Mouse (Mus musculus): ENCODE results near the gene Gnaz. TPM values are rescaled to one million over a fixed set of nuclear protein-coding genes. Genes with fewer than 3 reads are reported as not detected.

The Gnaz gene
- total RNA-seq, 2 experiments from 2014 or later: 0.10 to 0.22 TPM

GRCm38 (mm10) chr10:75062189-75062561, 95.2 kb downstream of the Gnaz start:
- no peak for TF ChIP-seq CTCF (IDR thresholded peaks at IDR 0.05)
- intact Hi-C loops (cut with DNase I): loop anchor here (5.0 kb wide), 1 partner anchor 40 kb away; no protein-coding TSS in a partner anchor
- Histone ChIP-seq H3K27ac (peak overlapping the region; percentile 56; the same call in 1 of the 2 replicates), H3K4me3 (peak overlapping the region; percentile 93)
- DNase-seq: no peak

- TF ChIP-seq CTCF (IDR thresholded peaks at IDR 0.05): no peak
- no peak overlapping the region for H3K27ac ChIP-seq
- intact Hi-C loops (cut with DNase I): loop anchor here (5.0 kb wide), 1 partner anchor 40 kb away; no protein-coding TSS in a partner anchor
- H3K4me3 ChIP-seq: peak overlapping the region; percentile 93
- no peak for DNase-seq
Observed at GRCm38 (mm10) chr10:75062621-75063020, 95.6 kb downstream of the Gnaz start.

GRCm38 (mm10) chr10:75063301-75063965, 96.5 kb downstream of the Gnaz start:
- DNase-seq: peak; percentile 33
- Histone ChIP-seq H3K4me3 (peak overlapping the region; percentile 93), H3K27ac (peak overlapping the region; percentile 20; the same call in 1 of the 2 replicates)
- intact Hi-C loops (cut with DNase I): loop anchor here (5.0 kb wide), 1 partner anchor 39 kb away; no protein-coding TSS in a partner anchor
- no peak for TF ChIP-seq CTCF (IDR thresholded peaks at IDR 0.05)

- no peak overlapping the region for H3K4me3 ChIP-seq
- no peak overlapping the region for H3K27ac ChIP-seq
- TF ChIP-seq CTCF (IDR thresholded peaks at IDR 0.05): no peak
- intact Hi-C loops (cut with DNase I): no loop called here
- no peak for DNase-seq
Observed at GRCm38 (mm10) chr10:75065691-75066090, 98.7 kb downstream of the Gnaz start.

Other genes with a start within 250 kb of the Gnaz start
- not detected for gene Rsph14, start 65.4 kb downstream of the Gnaz start, total RNA-seq (2021)
- under 1 TPM; 0.47 to 0.59 TPM for gene Rab36, start 69.9 kb downstream of the Gnaz start, total RNA-seq (2021)
- 1 to 10 TPM; 4.1 to 5.1 TPM for gene Bcr, start 93.4 kb downstream of the Gnaz start, total RNA-seq (2021)
- gene Specc1l, start 244.9 kb downstream of the Gnaz start, total RNA-seq (2021): 10 to 100 TPM; 43.1 to 44.8 TPM

Measured in gastrocnemius, adult 2 months (tissue).